Mouse (Mus musculus) small intestine, adult 2 months (tissue): Measurements from ENCODE around the gene Fcgrt. TPM values are rescaled to one million over a fixed set of nuclear protein-coding genes. Genes with fewer than 3 reads are reported as not detected.

Source experiments
- H3K27ac ChIP-seq: fragments of 200-500 bp; 2 replicates; pipeline ENCODE4 v1.5.1; 2012; ENCODE audit warnings: low read depth, low read length, control low read depth, inconsistent platforms; ENCODE audit not compliant: insufficient read depth
- H3K27me3 ChIP-seq: fragments of 200-500 bp; 2 replicates; pipeline ENCODE4 v1.6.1; 2012; ENCODE audit warnings: mild to moderate bottlenecking, moderate library complexity, low read length, inconsistent platforms; ENCODE audit not compliant: control insufficient read depth, insufficient read depth
- H3K36me3 ChIP-seq: fragments of 200-500 bp; 2 replicates; pipeline ENCODE4 v1.6.1; 2012; ENCODE audit warnings: mild to moderate bottlenecking, low read length, control low read depth, inconsistent platforms; ENCODE audit not compliant: control insufficient read depth, insufficient read depth
- H3K4me1 ChIP-seq: fragments of 200-500 bp; 2 replicates; pipeline ENCODE4 v1.6.1; 2012; ENCODE audit warnings: low read length, inconsistent platforms, mixed read lengths; ENCODE audit not compliant: control insufficient read depth, insufficient read depth, insufficient read length
- H3K4me3 ChIP-seq: fragments of 200-500 bp; 2 replicates; pipeline ENCODE4 v1.5.1; 2012; ENCODE audit warnings: low read depth, mild to moderate bottlenecking, control low read depth, inconsistent platforms, low read length, moderate library complexity
- CTCF ChIP-seq: fragments of 200-500 bp; IDR thresholded peaks from 2 replicates; pipeline ENCODE4 v1.5.1; 2012; ENCODE audit warnings: low read depth, mild to moderate bottlenecking, control low read depth, inconsistent platforms, low read length, moderate library complexity, mixed read lengths; ENCODE audit not compliant: insufficient replicate concordance, insufficient read length; ENCODE audit errors: extremely low read depth
- POLR2A ChIP-seq: fragments of 200-500 bp; IDR thresholded peaks from 2 replicates; pipeline ENCODE4 v1.6.1; 2012; ENCODE audit warnings: low read depth, mild to moderate bottlenecking, control low read depth, inconsistent platforms, low read length, moderate library complexity
- WGBS: fragments of 180-500 bp; shearing (Covaris S2); methylation state at CpG from one replicate; pipeline ENCODE4 v1.1.7; 2018; 5-methylcytosine and 5-hydroxymethylcytosine counted together
- polyA plus RNA-seq: library from polyadenylated mRNA; depleted of rRNA; stranded (reverse); fragments of >200 nt; gene quantifications from 2 replicates; pipeline ENCODE4 v1.2.3, GENCODE M21; 2012

Gene Fcgrt
- polyA plus RNA-seq, 1 experiment, result 78.3 TPM

DNA sequence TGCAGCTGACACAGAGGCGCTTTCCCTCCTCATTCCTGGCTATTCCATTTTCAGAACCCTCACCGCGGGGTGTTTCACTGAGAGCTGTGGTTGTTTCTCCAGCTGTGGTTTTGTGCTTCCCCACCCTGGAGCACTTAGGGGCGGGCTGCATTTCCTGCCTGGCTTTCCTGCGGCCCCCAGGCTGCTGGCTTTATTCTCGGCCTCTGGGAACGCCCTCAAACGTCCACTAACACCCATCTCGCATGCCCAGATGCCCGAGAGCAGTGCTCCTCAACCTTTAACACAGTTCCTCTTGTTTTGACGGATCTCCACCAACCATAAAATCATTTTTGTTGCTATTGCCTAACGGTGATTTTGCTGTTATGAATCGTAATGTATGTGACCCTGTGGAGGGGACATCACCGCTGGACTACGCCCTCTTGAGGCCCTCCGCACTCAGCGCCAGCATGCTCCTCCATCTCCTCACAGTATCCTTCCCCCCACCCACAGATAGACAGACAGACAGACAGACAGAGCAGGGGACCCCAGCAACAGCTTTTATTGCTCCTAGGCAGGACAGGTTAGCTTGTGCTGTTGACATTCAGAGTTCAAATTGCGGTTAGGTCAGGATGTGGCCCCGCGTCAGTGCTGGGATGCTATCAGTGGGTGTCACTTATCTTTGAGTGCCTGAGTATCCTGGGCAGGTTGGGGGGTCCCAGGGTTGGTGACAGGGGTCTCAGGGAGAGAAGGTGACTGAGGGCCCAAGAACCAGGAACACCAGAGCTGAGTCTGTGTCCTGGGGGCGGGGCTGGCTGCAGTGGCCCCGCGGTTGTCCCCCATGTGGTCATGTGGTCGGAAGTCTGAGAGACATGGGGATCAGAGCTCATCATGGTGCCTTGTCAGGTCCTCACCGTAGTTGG lies 21.0 kb downstream of the Fcgrt start:
- Histone ChIP-seq H3K36me3 (peaks cover 3% of the 10 kb centered on the region; the same call in 1 of the 2 replicates), H3K27me3 (no peaks in the 10 kb centered on the region), H3K4me3 (peak overlapping the region; percentile 32), H3K4me1 (peaks cover 6% of the 10 kb centered on the region; the same call in 1 of the 2 replicates), H3K27ac (peak overlapping the region; percentile 55)
- TF ChIP-seq POLR2A (no peak; the same call in 1 of the 2 replicates), CTCF (no peak)
- 25% methylated on average over 25 of the region's 25 CpGs for WGBS

DNA sequence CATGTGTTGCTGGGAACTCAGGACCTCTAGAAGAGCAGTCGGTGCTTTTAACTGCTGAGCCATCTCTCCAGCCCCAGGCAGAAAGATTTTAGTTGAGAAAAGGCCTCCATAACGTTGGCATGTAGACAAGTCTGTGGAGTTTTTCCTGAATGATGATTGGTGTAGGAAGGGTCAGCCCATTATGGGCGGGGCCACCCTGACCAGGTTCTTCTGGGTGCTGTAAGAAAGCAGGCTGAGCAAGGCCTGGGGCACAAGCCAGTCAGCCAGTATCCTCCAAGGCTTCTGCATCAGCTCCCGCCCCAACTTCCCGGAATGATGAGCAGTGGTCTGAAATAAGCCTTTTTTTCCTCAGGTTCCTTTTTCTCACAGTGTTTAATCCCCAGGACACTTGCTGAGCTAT lies 22.6 kb downstream of the Fcgrt start:
- Histone ChIP-seq H3K27ac (no peak overlapping the region), H3K4me3 (no peak overlapping the region), H3K36me3 (peaks cover 16% of the 10 kb centered on the region; the same call in 1 of the 2 replicates), H3K27me3 (no peaks in the 10 kb centered on the region), H3K4me1 (peaks cover 6% of the 10 kb centered on the region; the same call in 1 of the 2 replicates)
- 76% methylated on average over 5 of the region's 5 CpGs for WGBS
- TF ChIP-seq POLR2A, result no peak
- no peak for TF ChIP-seq CTCF

DNA sequence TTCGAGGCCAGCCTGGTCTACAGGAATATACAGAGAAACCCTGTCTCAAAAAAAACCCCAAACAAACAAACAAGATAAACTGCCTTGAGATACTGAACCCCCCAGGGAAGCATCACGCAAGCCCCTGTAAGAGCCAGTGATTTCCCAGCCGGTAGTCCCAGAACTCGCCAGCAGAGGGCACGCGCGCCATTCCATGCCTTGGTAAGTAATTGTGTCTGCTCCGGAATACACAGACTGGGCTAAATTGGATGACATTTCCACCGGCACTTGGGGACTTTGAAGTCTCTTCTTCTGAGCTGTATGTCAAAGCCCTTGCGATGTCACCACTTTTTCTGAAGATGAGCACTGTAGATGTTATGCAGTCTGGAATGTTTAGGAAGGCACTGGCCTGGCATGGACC lies 23.8 kb downstream of the Fcgrt start:
- Histone ChIP-seq H3K4me1 (peaks cover 6% of the 10 kb centered on the region; the same call in 1 of the 2 replicates), H3K27ac (no peak overlapping the region), H3K27me3 (no peaks in the 10 kb centered on the region), H3K4me3 (no peak overlapping the region), H3K36me3 (peaks cover 25% of the 10 kb centered on the region; the same call in 1 of the 2 replicates)
- 3% methylated on average over 10 of the region's 10 CpGs for WGBS
- TF ChIP-seq POLR2A (0 out of 2 replicates have a peak, but pooled peaks have one; percentile 19), CTCF (peak; percentile 91)

DNA sequence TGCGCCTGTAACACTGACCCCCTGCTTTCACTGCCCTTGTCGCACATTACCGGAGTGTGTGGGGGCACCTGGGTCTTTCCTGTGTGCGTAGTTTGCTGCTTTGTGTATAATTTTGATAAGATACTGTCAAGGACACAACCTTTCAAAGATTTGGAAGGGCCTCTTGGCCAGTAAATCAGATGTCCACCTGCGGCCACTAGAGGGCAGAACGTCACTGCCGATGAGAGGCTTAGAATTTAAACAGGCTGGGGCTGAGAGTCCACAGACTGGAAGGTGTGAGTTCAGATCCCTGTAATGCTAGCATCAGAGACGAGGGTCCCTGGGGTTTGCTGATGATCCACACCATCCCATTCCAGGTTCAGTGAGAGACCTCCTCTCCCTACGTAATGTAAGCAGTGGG lies 25.1 kb downstream of the Fcgrt start:
- peak; percentile 89; the same call in 1 of the 2 replicates for TF ChIP-seq CTCF
- no peak for TF ChIP-seq POLR2A
- H3K4me1 ChIP-seq, result peaks cover 6% of the 10 kb centered on the region; the same call in 1 of the 2 replicates
- 25% methylated on average over 9 of the region's 9 CpGs for WGBS

DNA sequence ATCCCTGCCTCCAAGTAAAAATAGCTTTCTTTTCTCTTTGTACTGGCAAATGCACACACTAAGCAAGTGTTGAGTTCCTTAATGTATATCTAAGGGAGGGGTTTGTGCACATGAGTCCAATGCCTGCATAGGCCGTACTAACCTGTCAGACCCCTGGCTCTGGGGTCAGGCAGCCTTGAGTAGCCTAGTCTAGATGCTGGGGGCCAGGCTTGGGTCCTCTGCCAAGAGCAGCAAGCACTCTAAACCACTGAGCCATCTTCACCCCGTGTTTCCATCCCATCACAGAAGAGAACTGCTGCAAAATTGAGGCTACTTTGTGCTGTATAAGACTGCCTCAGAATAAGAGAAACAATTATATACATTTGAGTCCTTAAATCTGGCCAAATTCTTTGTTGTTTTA lies 25.8 kb downstream of the Fcgrt start:
- Histone ChIP-seq H3K4me3 (no peak overlapping the region), H3K36me3 (peaks cover 31% of the 10 kb centered on the region), H3K4me1 (peaks cover 2% of the 10 kb centered on the region; the same call in 1 of the 2 replicates), H3K27me3 (no peaks in the 10 kb centered on the region), H3K27ac (no peak overlapping the region)
- WGBS, result 96% methylated on average over 2 of the region's 2 CpGs
- no peak for TF ChIP-seq CTCF
- no peak for TF ChIP-seq POLR2A

More for the DNA sequence above, 25.1 kb downstream of the Fcgrt start:
- H3K4me3 ChIP-seq, result no peak overlapping the region
- no peaks in the 10 kb centered on the region for H3K27me3 ChIP-seq
- peaks cover 31% of the 10 kb centered on the region for H3K36me3 ChIP-seq
- H3K27ac ChIP-seq, result no peak overlapping the region

DNA sequence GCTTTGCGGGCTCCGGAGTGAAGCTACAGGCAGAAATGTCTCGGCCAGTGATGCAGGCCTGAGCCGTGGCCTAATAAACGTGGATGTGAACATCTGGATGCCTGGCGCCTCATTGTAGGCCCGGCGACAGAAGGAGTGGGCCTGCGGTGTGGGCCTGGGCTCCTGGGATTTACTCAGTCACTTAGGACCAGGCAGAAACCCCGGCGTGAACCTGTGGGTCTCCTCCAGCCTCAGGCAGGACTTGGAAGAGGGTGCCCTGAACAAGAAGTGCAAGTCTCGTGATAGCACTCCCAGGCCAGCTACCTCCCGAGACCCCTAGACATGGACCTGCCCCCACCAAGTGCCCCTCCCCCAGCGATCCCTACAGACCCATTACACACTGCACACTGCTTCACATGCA lies 26.3 kb downstream of the Fcgrt start:
- no peak overlapping the region for H3K4me3 ChIP-seq
- TF ChIP-seq CTCF (no peak), POLR2A (no peak)
- WGBS, result 95% methylated on average over 14 of the region's 14 CpGs
- H3K27ac ChIP-seq, result no peak overlapping the region
- H3K4me1 ChIP-seq, result no peaks in the 10 kb centered on the region; the same call in 1 of the 2 replicates
- H3K36me3 ChIP-seq, result peaks cover 31% of the 10 kb centered on the region
- H3K27me3 ChIP-seq, result no peaks in the 10 kb centered on the region

DNA sequence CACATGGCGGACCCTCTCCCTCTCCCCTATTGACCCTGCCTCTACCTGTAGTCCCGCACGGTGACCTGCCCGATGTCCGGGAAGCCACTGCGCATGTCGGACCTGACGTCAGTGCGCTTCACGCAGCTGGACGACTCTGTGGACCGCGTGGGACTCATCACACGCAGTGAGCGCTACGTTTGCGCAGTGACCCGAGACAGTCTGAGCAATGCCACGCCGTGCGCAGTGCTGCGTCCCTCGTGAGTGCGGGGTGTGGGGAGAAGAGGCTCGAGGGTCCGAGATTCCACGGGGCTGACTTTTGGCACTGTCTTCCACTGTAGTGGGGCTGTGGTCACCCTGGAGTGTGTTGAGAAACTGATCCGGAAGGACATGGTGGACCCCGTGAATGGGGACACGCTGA lies 27.1 kb downstream of the Fcgrt start:
- peaks cover 31% of the 10 kb centered on the region for H3K36me3 ChIP-seq
- TF ChIP-seq POLR2A (no peak), CTCF (no peak)
- H3K27me3 ChIP-seq, result no peaks in the 10 kb centered on the region
- H3K27ac ChIP-seq, result no peak overlapping the region
- H3K4me1 ChIP-seq, result no peaks in the 10 kb centered on the region; the same call in 1 of the 2 replicates
- no peak overlapping the region for H3K4me3 ChIP-seq
- WGBS, result 92% methylated on average over 30 of the region's 30 CpGs
